Mouse (Mus musculus): ENCODE data around the gene Fancc.

DNA sequence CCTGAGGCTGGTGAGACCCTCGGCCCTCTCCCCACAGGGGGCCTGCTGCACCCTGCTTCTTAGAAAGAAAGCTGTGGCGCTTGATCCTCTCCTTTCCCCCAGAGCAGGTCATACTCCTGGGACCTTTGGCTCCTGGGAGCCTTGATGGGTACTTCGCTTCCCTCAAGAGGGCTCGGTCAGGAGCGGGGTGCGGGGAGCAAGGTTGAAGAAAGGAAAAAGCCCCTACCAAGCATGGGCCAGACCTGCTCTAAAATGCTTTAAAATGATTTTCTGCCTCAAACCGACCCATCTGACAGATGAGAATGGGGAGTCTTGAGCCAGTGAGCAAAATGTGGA lies 9.4 kb downstream of the Fancc start:
- TF ChIP-seq POLR2A (IDR thresholded peaks at IDR 0.05; ENCODE audit: control insufficient read depth, extremely low read depth, insufficient read depth, low read length, poor library complexity) (no peak), CTCF (IDR thresholded peaks at IDR 0.05; ENCODE audit: borderline replicate concordance, control insufficient read depth, extremely low read depth, insufficient read depth, low read length, poor library complexity) (no peak)
